Mouse (Mus musculus) cerebellum, adult 2 months (tissue): Measurements from ENCODE around the gene Ube2z.

ENCODE experiments used
- CTCF ChIP-seq: fragments of 200-500 bp; IDR thresholded peaks from 2 replicates; pipeline ENCODE4 v1.5.1; 2011; ENCODE audit warnings: low read depth, mild to moderate bottlenecking, control low read depth, low read length, moderate library complexity, borderline replicate concordance; ENCODE audit not compliant: insufficient read depth
- POLR2A ChIP-seq: fragments of 200-500 bp; IDR thresholded peaks from 2 replicates; pipeline ENCODE4 v1.6.1; 2011; ENCODE audit warnings: low read length, control low read depth, borderline replicate concordance; ENCODE audit not compliant: insufficient read depth

DNA sequence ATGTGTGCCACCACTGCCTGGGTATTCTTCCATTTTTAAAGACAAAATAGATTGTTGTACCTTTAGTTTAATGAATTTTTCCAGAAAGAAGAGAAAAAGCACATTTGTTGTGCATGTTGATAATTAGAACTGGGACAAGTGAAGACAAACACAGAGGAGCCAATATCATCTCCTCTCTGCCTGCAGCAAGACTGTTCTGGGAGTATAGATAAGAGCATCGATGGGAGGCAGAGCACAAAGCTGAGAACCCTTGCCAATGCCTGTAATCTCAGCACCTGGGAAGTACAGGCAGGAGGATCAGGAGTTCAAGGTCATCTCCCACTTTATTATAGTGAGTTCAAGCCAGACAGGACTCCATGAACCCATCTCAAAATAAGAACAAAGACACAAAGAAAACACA lies 26.6 kb downstream of the Ube2z start:
- TF ChIP-seq CTCF (no peak), POLR2A (no peak)
